Mouse (Mus musculus) bone marrow macrophage, adult 2 months (primary cell): ENCODE results near the gene Gm20716. TPM values are rescaled to one million over a fixed set of nuclear protein-coding genes. Genes with fewer than 3 reads are reported as not detected.

Experiments
- H3K27ac ChIP-seq: 2 replicates; pipeline ENCODE4 v1.5.1; 2012; ENCODE audit warnings: low read depth, low read length; ENCODE audit not compliant: insufficient read depth
- H3K4me1 ChIP-seq: 2 replicates; pipeline ENCODE4 v1.6.1; 2012; ENCODE audit warnings: low read length; ENCODE audit not compliant: control insufficient read depth, insufficient read depth
- H3K4me3 ChIP-seq: 2 replicates; pipeline ENCODE4 v1.5.1; 2012; ENCODE audit warnings: mild to moderate bottlenecking, low read length, moderate library complexity; ENCODE audit not compliant: insufficient read depth
- CTCF ChIP-seq: IDR thresholded peaks from 2 replicates; pipeline ENCODE4 v1.5.1; 2012; ENCODE audit warnings: low read depth, mild to moderate bottlenecking, low read length, moderate library complexity
- POLR2A ChIP-seq: IDR thresholded peaks from 2 replicates; pipeline ENCODE4 v1.6.1; 2012; ENCODE audit warnings: mild to moderate bottlenecking, low read depth, low read length, borderline replicate concordance
- polyA plus RNA-seq: library from polyadenylated mRNA; stranded (reverse); fragments of >200 nt; gene quantifications from 2 replicates; pipeline ENCODE4 v1.2.4, GENCODE M21; 2012; ENCODE audit not compliant: missing spikeins, insufficient read depth, insufficient read length

The Gm20716 gene
- polyA plus RNA-seq, 1 experiment = 35.3 TPM

GRCm38 (mm10) chr2:168250270-168250669 is 20.1 kb upstream of the Gm20716 start:
- no peak for TF ChIP-seq POLR2A
- TF ChIP-seq CTCF = peak; percentile 89
- Histone ChIP-seq H3K4me1 (no peaks in the 10 kb centered on the region), H3K27ac (no peak overlapping the region), H3K4me3 (no peak overlapping the region)

GRCm38 (mm10) chr2:168248856-168249245 is 18.7 kb upstream of the Gm20716 start:
- no peaks in the 10 kb centered on the region for H3K4me1 ChIP-seq
- H3K27ac ChIP-seq = no peak overlapping the region
- H3K4me3 ChIP-seq = no peak overlapping the region
- TF ChIP-seq POLR2A = no peak
- TF ChIP-seq CTCF = no peak

- Histone ChIP-seq H3K27ac (no peak overlapping the region), H3K4me1 (no peaks in the 10 kb centered on the region), H3K4me3 (no peak overlapping the region)
- TF ChIP-seq CTCF (no peak), POLR2A (no peak)
These were observed 18.1 kb upstream of the Gm20716 start for GRCm38 (mm10) chr2:168248167-168248855.

- H3K4me1 ChIP-seq = no peaks in the 10 kb centered on the region
- no peak overlapping the region for H3K27ac ChIP-seq
- no peak for TF ChIP-seq CTCF
- TF ChIP-seq POLR2A = no peak
- H3K4me3 ChIP-seq = no peak overlapping the region
These were observed 15.4 kb upstream of the Gm20716 start for GRCm38 (mm10) chr2:168245571-168245970.

GRCm38 (mm10) chr2:168243278-168243677 is 13.1 kb upstream of the Gm20716 start:
- no peak overlapping the region for H3K4me3 ChIP-seq
- H3K27ac ChIP-seq = no peak overlapping the region
- no peaks in the 10 kb centered on the region for H3K4me1 ChIP-seq
- TF ChIP-seq POLR2A (no peak), CTCF (no peak)

GRCm38 (mm10) chr2:168242841-168243240 is 12.7 kb upstream of the Gm20716 start:
- no peaks in the 10 kb centered on the region for H3K4me1 ChIP-seq
- no peak for TF ChIP-seq POLR2A
- TF ChIP-seq CTCF = no peak
- no peak overlapping the region for H3K4me3 ChIP-seq
- H3K27ac ChIP-seq = no peak overlapping the region

GRCm38 (mm10) chr2:168238335-168238734 is 8.2 kb upstream of the Gm20716 start:
- TF ChIP-seq POLR2A = no peak

GRCm38 (mm10) chr2:168233286-168233685 is 3.1 kb upstream of the Gm20716 start:
- no peak for TF ChIP-seq CTCF
- TF ChIP-seq POLR2A = no peak
- no peak overlapping the region for H3K4me3 ChIP-seq
- no peak overlapping the region for H3K27ac ChIP-seq
- H3K4me1 ChIP-seq = peaks cover 10% of the 10 kb centered on the region

More at GRCm38 (mm10) chr2:168238335-168238734, 8.2 kb upstream of the Gm20716 start:
- Histone ChIP-seq H3K4me3 (no peak overlapping the region), H3K4me1 (no peaks in the 10 kb centered on the region), H3K27ac (no peak overlapping the region)

- TF ChIP-seq POLR2A (no peak), CTCF (no peak)
- Histone ChIP-seq H3K27ac (no peak overlapping the region), H3K4me3 (peak overlapping the region; percentile 80), H3K4me1 (peaks cover 18% of the 10 kb centered on the region)
These were observed 1.3 kb upstream of the Gm20716 start for GRCm38 (mm10) chr2:168231471-168231829.

GRCm38 (mm10) chr2:168230773-168231470 is 758 bp upstream of the Gm20716 start:
- Histone ChIP-seq H3K27ac (peak overlapping the region; percentile 93), H3K4me1 (peaks cover 18% of the 10 kb centered on the region), H3K4me3 (peak overlapping the region; percentile 80)
- no peak for TF ChIP-seq POLR2A
- TF ChIP-seq CTCF = no peak
